Mouse (Mus musculus): Measurements from ENCODE around the gene Robo2.

- TF ChIP-seq GATA1 (IDR thresholded peaks at IDR 0.05; ENCODE audit: borderline replicate concordance, low read length), result no peak
- TF ChIP-seq FLI1 (IDR thresholded peaks at IDR 0.05; ENCODE audit: low read length), result no peak
Measured at GRCm38 (mm10) chr16:74056886-74057285, 354.7 kb downstream of the Robo2 start.

Measured in megakaryocyte, embryonic 14.5 days (primary cell).